Mouse (Mus musculus): ENCODE measurements around the gene Pdzd7.

Gene Pdzd7

DNA sequence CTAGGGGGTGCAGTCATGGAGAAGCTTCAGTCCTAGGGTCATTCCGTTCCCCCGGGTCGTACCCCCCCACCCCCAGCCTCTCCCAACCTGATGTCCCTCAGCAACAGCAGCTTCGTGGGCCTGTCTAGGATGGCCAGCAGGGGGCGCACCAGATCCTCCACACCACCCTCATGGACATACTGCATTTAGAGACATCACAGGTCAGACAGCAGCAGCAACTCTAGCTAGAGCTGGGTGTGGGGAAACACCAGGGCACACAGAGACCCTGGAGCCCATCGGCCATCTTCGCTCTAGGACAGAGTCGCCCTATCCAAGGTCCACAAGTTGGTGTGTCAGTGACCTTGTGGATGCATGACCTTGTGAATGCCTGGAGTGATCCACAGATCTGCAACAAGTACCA lies 15.4 kb downstream of the Pdzd7 start:
- DNase-seq = peak; percentile 82 to 84

DNA sequence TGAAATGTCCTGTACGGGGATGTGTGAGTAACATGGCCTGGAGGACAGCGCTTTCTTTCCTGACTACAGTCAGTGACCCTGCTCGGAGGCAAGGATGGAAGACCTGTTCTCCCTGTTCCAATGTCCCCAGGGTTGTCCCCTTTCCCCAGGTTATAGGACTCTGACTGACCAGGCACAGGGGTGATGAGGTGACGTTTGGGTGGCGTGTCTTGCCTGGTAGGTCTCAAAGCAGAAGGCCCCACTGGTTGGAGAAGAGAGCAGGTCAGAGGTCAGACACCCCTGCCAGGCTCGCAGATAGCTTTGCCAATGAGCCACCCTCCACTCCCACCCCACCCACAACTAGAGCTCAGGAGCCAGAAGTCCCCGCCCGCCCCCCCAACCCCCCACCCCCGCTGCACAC lies 15.9 kb downstream of the Pdzd7 start:
- DNase-seq = no peak

DNA sequence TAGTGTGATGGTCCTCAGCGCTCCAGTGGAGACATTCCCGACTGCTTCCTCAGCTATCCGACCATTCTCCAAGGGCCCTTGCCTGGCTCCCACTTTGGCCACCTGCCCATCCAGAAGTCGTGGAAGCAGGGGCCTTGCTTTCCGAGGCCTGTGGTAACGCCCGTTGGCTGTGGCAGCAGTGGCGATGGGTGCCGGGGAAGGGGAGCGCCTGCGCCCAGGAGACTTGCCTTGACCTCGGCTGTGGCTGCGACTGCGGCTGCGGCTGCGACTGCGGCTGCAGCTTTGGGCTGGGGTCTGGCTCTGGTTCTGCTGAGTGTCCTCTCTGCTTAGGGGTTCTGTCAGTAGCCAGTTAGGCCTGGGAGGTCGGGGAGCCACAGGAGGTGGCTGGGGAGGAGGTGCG lies 16.8 kb downstream of the Pdzd7 start:
- no peak for DNase-seq

DNA sequence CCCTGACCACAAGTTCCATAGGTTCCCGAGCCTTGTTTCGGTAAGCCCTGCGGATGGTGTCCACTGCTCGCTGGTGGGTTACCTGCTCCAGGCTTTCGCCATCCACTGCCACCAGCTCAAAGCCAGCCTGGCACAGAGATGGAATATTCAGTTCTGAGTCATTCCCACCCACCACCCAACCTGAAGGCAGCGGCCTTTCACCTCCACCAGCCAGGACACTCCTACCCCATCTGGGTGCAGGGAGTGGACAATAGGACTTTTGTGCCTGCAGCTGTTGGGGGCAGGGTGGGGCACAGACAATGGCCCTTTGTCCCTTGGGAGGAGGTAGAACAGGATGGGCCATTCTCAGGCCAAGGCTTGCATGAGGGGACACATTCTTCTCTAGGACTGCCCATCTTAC lies 17.7 kb downstream of the Pdzd7 start:
- DNase-seq = no peak

DNA sequence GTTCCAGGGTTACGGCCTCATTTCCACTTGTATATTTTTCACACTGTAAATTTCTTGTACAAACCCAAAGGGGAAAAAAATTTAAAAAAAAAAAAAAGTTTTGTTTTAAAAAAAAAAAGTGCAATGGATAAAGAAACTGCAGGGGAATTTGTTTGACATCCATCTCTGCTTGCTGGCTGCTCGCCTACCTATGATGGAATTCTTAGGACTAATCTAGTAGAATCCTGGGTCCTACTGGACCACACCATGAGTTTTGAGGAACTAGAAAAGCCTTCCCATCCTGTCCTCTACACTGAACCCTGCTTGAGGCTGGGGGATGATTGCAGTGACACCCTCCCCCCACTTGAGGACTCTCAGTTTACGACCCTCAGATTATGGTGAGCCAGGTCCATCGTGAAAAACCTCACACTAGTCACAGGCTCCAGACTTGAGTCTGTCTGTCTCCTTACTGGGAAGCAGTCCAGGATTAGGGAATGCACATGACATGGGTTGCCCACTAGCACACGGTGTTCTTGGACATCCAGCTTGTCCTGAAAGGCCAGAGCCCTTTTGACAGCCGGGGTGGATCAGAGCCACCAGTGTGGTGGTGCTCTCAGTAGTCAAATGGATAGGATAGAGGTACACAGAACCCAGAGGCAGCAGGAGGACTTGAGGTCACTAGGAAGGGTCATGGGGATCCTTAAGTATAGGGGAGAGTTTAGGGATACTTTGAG lies 18.4 kb downstream of the Pdzd7 start:
- no peak for DNase-seq

DNA sequence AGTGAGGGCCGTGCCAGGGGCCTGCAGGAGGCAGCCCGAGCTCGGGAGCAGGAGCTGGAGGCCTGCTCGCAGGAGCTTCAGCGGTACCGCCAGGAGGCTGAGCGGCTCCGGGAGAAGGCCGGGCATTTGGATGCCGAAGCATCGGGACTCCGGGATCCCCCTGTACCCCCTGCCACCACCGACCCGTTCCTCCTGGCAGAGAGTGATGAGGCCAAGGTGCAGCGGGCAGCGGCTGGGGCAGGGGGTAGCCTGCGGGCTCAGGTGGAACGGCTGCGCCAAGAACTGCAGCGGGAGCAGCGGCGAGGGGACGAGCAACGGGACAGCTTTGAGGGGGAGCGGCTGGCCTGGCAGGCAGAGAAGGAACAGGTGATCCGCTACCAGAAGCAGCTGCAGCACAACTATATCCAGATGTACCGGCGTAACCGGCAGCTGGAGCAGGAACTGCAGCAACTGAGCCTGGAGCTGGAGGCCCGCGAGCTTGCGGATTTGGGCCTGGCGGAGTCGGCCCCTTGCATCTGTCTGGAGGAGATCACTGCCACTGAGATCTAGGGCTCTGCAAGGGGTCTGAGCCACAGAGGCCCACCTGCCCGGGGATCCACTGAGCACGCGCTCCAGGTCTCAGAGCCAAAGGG lies 19.5 kb downstream of the Pdzd7 start:
- DNase-seq = no peak

DNA sequence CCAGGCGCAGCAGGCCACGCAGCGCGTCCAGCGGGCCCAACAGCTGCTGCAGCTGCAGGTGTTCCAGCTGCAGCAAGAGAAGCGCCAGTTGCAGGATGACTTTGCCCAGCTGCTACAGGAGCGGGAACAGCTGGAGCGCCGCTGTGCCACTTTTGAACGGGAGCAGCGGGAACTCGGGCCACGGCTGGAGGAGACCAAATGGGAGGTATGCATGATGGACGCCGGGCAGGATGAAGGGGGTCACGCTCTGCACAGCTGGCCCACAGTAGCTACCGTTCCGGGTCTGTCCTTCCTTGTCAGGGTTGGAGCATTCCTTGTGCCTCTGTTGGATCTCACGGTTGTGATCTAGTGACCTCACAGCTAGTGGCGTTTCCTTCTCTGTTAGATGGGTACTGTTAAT lies 20.7 kb downstream of the Pdzd7 start:
- no peak for DNase-seq

DNA sequence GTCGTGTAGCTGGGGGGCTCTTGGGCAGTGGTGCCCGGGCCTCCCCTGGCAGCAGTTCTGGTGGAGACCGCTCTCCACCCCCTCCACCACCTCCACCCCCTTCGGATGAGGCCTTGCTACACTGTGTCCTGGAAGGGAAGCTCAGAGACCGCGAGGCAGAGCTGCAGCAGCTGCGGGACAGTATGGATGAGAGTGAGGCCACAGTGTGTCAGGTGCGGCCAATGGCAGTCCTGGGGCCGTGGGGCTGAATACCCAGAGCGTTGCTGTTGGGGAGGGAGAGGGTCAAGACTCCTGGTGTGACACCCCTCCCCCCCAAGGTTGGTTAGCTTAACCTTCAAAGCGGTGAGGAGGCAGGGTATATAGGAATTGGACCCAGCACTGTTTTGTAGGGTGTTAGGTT lies 21.5 kb downstream of the Pdzd7 start:
- DNase-seq = no peak

DNA sequence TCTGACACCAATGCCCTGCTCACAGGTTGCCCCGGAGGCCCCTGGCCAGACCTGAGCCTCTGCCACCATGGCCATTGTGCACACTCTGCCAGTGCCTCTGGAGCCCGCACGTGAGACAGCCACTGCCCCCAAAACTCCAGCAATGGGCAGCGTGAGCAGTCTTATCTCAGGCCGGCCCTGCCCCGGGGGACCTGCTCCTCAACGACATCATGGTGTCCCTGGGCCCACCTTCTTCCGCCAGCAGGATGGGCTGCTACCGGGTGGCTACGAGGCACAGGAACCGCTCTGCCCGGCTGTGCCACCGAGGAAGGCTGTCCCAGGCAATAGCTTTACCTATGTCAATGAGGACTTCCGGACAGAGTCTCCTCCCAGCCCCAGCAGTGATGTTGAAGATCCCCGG lies 24.2 kb downstream of the Pdzd7 start:
- DNase-seq = no peak

DNA sequence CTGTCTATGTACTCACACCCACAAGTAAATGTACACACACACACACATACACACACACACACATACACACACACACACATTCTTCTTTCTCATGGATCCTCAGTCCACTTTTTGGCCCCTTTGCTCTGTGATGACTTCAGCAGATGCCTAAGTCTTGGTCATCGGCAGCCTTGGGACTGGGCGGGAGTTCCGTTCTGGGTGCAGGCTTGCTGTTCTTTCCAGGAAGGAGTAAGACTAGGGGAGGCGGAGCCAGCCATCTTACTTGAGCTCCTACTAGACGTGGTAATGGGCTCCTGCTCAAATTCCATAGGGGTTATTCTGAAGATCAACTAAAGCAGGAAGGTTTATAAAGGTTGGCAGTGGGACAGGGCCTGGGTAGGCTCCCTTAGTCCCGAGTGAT lies 25.2 kb downstream of the Pdzd7 start:
- no peak for DNase-seq

DNA sequence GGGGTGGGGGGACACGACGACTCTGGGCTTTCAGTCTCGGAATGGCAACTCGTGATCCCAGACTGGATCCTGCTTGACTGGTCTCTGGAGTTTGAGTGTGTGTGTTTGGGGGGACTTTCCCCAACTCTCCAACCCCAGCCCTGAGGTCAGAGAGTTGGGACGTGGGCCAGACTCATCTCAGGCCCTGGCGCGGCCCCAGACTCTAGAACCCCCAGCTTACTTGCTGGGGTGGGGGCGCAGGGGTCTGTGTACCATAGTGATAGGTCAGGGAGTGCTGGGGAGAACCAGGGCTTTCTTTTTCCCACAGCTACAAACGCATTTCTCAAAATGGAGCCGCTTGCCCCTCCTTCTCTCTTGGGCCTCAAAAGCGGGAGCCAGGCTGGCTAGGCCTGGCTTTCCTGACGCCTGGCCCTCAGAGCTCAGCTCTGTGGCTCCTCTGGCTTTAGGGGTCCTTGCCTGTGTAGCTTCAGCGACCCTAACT lies 27.1 kb downstream of the Pdzd7 start:
- DNase-seq = no peak

DNA sequence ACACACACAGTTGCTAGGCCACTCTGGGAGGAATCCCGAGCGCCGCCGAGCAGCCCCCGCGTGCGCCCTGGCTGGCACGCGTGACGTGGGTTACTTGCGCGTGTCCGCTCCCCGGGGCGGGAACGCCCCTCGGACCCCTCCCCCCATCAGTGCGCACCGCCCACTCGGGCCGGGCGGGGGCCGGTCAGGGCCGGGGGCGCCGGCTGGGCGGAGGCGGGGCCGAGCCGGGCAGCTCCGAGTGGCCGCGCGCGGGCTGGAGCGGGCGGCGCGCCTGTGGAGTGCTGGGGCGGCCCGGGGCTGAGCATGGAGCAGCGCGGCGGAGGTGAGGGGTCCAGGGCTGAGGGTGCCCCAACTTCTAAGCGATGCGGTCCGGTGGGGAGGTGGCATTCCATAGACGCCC lies 27.6 kb downstream of the Pdzd7 start:
- peak; percentile 47 to 52 for DNase-seq

DNA sequence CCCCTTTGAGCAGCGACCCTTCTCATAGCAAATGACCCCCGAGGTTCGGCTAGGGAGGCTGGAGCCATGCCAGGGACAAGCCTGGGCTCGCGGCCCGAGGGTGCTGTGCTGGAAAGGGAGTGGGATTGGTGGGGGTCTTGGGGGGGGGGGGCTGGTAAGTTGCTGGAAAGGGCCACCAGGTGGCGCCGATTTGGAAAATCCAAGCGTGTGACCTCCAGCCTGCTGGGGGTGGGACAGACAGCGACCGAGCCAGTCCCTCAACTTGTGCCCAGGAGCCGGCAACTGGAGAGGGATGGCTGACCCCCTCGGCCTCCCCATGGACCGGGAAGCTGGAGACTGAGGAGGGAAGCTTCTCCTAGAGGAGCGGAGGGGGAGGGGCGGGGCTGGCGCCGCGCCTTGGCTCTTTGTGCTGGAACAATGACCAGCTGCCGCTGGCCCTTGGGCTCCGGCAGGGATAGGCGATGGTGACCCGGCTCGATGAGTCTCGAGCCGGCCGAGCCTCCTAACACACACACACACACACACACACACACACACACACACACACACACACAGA lies 28.2 kb downstream of the Pdzd7 start:
- DNase-seq = peak; percentile 31 to 35

DNA sequence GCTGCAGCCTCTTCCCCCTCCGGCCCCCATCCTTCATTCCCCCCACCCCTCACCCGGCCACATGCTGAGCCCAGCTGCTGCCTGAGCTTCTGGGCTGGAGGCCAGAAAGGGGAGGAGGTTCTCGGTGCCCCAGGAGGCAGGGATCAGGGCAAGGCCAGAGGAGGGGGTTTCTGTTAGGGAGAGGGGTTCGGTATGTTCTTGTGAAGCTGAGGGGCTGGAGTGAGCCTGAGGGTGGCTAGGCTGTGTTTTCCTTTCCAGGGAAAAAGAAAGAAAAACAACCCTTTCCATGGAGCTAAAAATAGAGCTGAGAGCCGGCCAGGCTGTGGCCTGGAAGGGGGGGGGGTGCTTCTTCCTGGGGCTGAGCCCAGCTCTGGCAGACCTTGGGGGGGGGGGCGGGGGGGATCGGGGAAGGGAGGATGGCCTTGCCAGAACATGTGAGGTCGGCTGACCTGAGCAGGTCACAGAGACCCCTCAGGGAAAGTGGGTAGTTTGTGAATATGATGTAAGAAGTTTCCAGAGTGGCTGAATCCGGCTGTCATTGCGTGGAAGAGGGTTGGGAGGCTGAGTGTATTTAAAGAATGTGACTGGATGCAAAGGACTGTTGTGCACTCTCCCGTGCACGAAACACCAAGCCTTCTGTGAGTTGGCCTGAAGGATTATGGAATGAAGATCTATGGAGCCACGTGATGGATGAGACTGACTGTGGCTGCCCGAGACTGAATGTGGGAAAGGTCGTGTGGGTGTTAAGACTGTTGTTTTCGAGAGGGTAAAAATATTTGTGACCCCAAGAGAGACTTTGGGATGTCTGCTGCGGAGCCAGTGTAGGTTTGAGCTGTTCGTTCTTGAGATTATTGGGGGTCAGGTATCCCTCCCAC lies 28.9 kb downstream of the Pdzd7 start:
- DNase-seq = no peak

DNA sequence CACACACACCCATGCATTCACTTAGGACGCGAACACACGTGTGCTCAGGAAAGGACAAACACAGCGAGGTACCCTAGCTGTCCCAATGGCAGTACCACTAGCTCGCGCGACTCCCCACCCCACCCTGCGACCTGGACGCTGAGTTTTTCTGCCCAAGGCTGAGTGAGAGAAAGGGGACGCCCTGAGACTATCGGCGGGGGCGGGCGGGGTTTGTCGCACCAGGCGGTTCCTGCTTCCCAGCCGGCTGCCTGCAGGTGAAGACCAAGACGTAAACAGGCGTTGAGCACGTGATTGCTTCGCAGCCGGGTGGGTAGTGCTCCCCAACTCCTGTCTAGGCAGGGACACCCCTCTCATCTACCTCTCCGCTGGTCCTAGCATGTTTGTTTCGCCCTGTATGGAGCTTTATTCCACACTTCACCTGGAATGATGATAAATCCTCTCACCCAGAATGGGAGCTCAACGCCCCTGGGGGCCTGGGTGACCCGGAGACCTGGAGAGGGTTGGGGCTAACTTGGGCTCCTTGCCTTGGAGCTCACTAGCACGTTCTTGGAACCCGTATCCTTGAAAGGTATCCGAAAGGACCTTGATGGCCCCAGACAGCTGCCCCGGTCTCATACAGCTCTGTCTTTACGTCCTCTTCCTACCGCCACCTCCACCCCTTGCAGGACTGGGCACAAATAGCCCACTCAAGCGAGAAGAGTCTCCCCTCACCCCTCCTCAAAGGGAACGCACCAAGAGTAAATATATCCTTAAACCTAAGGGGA lies 29.8 kb downstream of the Pdzd7 start:
- DNase-seq = peak; percentile 75 to 77

DNA sequence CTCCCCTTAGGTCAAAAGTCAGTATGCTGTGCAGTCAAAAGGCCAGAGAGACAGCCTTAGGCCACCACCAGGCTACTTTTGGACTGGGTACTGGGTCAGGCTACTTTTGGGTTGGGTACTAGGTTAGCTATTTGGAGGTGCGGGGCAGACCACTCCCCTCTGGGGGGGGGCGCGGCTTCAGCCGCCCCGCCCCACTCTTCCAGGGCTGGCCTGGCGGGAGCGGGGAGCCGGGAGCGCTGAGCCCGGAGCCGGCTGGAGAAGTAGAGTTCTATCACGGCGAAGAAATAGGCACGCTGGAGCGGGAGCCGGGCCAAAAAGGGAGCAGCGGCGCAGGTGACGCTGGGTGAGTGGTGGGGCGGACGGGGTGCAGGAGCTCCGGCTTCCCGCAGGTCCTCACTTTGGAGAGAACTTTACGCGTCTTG lies 30.5 kb downstream of the Pdzd7 start:
- peak; percentile 26 to 31 for DNase-seq

DNA sequence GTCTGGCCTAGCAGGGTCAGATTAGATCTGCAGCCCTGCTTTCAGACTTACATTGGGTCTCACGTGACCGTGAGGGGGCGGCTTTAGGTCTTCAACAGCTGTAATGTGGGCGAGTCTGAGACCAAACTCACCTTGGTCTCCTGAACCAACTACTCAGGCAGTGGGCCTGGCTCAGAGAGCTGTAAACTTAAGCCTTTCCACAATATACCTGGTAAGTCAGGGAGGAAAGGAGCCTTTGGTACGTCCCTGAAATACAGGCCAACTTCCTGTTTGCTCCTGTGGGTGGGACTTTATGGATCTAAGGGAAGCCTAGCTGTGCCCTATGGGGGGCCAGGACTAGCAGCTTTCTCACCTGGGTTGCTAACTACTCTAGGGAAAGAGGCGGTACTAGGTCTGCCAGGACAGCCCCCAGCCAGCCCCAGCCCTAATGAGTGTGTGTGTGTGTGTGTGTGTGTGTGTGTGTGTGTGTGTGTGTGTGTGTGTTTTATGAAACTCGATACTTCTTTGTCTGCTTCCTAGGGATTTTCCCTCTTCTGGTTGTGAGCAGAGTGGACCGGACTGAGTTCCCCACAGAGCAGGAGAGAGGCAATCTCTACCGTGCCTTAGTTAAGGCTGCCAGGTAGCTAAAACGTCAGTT lies 31.1 kb downstream of the Pdzd7 start, which contains the start of gene Lzts2:
TSS of gene Lzts2 (plus strand) at position 80 of the 637 bp plus-strand sequence.
- DNase-seq = peak; percentile 30 to 34

DNA sequence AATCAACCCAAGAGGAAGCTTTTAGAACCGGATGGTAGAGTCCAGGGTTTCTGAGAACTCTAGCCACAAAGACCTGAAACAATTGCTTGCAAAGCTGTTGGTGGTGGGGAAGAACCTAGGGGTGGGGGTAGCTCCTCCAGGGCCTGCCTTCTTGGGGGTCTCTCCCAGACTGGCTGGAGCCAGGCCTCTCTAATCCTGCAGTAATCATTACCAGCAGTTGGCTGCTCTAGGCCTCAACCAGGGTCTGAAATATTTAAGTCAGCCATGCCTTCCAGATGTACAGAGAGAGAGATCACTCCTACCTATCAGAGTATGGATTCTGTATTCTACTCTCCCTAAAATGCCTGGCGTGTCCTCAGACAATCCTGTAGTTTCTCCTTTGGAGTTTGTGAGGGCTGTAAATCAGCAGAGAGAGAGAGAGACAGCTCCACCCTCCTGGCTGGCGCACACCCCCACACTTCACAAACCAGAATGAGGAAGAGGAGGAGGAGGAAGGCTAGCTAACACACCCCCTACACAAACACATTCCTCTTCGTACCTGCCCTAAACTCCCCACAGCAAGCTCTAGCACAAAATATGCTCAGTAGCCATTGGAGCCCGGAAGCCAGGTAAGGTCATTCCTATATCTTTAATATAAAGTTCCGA lies 31.8 kb downstream of the Pdzd7 start:
- DNase-seq = no peak

DNA sequence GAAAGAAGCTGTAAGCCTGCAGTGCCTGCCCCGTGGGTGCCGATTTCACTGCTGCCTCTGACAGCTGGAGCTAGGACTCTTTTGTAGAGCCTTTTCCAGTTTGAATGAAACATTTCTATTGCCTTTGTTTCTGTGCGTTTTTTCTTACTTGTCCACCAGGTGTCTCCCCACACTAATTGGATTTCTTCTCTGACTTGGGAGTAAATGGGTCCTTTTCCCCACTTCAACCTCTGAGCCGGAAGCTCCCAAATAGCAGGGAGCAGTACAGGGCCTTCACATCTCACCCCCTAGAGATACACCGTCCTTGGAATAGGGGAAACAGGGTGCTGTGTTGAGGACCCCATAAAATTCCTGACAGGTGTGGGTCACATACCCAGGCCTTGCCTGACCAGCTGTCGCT lies 32.9 kb downstream of the Pdzd7 start:
- DNase-seq = no peak

DNA sequence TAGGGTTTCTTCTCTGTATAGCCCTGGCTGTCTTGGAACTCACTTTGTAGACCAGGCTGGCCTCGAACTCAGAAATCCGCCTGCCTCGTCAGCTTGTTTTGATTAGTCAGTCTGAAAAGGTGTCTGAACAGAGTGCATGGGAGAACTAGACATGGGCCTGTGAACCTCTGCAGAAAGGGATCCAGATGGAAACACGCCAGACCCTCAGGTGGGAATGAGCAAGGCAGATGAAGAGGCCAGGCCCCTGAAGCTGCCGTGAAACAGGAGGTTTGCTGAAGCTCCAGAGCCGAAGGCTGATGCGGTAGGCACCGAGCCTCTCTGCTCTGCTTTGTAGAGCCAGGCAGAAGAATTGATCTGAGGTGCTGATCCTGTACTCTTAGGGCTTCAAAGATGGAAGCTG lies 33.3 kb downstream of the Pdzd7 start:
- no peak for DNase-seq

DNA sequence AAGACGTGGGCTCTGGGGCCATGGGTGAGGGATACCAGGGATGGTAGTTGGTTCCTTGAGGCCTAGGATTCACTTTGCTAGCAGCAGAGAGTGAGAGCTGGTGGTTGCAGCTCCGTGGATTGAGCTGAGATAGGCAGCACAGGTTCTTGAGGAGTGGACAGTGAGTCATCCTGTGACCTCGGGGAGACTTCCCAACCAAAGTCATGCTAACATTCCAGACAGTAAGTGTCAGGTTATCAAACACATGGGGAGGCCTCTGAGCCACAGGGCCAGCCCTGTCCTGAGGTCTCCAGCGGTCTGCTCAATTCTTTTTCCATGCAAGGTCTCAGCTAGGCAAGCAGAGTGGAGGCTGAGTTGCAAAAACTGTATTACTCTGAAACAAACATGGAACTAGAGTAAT lies 34.9 kb downstream of the Pdzd7 start:
- no peak for DNase-seq
